Mouse (Mus musculus): ENCODE data around the gene Gys1. TPM values are rescaled to one million over a fixed set of nuclear protein-coding genes. Genes with fewer than 3 reads are reported as not detected.
A peak's percentile ranks its signal among the peaks of the same experiment; 100 is the strongest.

The Gys1 gene
- polyA plus RNA-seq, 1 experiment, result 28.8 TPM

GRCm38 (mm10) chr7:45481374-45481927, 46.8 kb downstream of the Gys1 start, which contains the start of gene Tulp2:
TSS of gene Tulp2 (plus strand) at chr7:45481877.
- no peak for TF ChIP-seq GATA1 (IDR thresholded peaks at IDR 0.05; ENCODE audit: low read length)

DNA sequence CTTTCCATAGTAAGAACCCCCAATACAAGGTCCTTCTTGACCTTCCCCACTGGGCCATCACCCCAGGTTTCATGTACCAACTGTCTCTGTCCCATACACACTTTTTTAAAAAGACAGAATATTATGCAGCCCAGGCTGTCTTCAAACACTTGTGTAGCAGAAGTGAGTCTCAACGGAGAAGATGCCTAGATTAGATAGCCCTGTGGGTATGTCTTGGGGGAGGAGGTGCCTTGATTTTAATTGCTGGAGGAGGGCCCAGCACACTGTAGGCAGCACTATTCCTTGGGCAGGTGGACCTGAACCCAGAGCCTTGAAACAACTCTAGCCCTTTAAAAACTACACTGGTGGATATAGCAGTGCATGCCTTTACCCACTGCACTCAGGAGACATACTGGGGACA, 47.5 kb downstream of the Gys1 start:
- no peak for TF ChIP-seq GATA1 (IDR thresholded peaks at IDR 0.05; ENCODE audit: low read length)

- TF ChIP-seq GATA1 (IDR thresholded peaks at IDR 0.05; ENCODE audit: low read length), result peak; percentile 43
These were observed 51.5 kb downstream of the Gys1 start for GRCm38 (mm10) chr7:45486158-45486557.

DNA sequence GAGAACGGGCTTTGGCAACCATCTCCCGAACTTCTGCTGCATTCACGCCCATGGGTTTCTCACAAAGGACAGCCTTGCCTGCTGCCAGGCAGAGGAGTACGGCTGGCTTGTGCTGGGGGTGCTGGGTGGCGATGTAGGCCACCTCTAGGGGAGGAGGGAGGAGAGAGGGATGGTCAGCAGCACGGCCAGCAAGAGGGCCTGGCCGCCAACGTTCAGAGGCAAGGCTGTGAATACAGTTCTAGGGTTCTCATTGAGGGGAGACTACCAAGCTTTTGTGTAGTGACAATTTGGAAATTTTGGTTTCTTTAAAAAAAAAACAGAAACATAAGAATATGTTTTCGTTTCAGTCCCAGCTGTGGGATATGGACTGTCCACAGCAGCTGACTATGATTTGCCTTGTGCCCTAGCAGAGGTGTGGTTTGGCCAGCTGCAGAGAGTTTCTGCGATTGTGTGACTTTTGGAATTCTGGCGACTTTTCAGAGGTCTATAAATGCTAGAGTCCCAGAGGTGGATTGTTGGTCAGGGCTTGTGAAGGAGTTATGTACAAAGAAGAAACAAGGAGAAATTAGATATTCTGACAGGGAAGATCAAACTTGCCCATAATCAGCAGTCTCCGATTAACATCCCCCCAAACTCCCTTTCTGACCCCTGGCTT, 52.2 kb downstream of the Gys1 start, which contains the start of gene Gm45808:
TSS of gene Gm45808 (minus strand) at position 51 of the 655 bp plus-strand sequence.
- no peak for TF ChIP-seq GATA1 (IDR thresholded peaks at IDR 0.05; ENCODE audit: low read length)

DNA sequence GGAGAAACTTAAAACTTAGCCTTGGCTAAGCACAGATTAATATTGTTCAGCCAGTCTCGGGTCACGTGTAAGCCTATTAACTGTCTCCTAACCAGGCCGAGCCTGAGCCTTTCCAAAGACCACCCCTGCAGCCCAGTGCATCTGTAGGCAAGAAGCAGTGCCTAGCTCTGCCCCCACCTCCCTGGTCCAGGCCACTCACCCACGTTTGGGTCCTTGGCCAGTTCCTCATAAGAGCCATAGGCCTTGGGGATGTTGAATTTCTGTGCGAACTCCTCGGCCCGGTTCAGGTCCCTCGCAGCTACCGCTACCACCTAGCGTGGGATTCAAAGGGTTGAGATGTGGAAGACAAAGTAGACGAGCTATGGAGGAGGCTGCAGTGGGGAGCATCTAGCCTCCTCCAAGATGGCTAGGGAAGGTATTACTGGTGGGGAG, 53.2 kb downstream of the Gys1 start:
- no peak for TF ChIP-seq GATA1 (IDR thresholded peaks at IDR 0.05; ENCODE audit: low read length)

DNA sequence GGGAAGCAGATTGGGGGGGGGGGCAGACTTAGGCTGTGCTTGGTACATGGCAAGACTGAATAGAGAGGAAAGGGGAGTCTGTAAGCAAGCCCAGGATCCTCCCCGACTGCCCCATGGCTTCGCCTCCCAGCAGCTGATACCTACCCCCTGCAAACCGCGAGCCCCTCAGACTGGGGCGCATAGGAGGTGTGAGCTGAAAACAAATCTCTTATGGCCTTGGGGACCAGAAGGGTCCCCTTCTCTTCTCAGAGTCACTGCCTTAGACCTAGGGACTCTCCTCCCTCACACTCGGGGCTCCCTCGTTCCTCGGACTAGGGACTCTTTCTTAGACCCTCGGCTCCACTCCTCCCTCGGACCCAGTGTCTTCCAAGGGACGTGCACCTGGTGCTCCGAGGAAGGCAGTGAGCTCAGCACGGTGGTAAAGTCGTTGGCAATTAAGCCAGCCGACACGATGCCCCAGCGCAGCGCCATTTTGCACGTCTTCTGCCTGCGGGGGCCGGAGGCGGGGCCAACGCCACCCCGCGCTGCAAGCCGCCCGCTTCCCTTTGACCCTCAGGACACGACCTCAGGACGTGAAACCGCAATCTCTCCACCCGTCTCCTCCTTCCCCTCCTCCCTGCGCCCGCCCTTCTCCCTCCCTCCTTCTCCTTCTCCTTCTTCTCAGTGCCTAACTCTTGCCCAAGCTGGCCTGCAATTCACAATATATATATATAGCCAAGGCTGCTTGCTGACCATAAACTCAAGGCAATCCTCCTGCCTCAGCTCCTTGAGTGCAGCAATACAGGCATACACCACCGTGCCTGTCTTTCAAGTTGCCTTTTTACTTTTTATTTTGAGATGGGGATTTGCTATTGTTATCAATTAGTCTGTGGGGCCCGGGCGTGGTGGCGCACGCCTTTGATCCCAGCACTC, 53.9 kb downstream of the Gys1 start, which contains the start of gene Dhdh:
TSS of gene Dhdh (minus strand) at position 513 of the 912 bp plus-strand sequence.
- no peak for TF ChIP-seq GATA1 (IDR thresholded peaks at IDR 0.05; ENCODE audit: low read length)

DNA sequence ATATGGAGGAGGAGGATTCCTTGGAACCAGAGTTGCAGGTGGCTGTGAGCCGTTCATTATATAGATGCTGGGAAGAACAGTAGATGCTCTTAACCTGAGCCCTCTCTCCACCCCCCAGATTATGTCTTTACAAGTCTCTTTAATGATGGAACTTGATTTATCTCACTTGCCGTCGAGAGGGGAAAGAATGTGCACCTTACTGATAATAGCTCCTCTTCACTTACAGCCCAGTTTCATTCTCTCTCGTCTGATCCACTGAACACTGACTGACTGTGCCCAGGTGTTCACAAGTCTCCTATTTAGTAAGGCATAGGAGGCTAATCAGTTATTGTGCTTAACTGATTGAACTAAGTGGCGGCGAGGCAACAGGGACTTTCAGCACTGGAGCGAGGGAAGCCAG, 54.9 kb downstream of the Gys1 start:
- no peak for TF ChIP-seq GATA1 (IDR thresholded peaks at IDR 0.05; ENCODE audit: low read length)

DNA sequence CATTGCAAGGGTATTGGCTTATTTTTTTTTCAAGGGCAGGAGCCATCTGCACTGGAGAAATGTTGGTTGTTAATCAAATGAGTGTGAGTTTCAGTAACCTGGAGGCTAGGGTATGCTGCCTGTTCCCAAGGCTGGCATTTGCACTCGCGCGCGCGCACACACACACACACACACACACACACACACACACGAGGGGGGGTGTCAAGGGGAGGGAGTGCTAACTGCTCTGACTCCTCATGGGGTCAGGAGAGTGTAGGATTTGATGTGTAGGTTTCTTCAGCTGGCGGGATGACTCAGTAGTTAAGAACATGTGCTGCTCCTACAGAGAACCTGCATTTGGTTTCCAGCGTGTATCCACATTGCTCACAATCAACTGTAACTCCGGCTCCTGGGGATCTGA, 56.2 kb downstream of the Gys1 start:
- TF ChIP-seq GATA1 (IDR thresholded peaks at IDR 0.05; ENCODE audit: low read length), result no peak

DNA sequence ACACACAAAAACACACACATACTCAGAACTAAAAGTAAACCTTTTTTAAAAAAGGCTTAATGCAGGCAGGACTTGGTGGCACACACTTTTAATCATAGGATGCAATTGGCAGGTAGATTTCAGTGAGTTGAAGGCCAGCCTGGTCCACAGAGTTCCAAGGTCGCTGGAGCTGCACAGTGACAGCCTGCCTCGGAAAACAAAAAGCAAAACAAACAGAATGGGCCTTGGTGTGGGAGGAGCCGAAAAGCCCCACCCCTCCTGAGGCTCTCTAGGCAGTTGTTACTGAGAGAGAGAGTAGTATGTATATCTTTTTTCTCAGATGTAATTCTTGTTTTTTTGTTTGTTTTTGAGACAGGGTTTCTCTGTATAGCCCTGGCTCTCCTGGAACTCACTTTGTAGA, 56.6 kb downstream of the Gys1 start:
- TF ChIP-seq GATA1 (IDR thresholded peaks at IDR 0.05; ENCODE audit: low read length), result no peak

- TF ChIP-seq GATA1 (IDR thresholded peaks at IDR 0.05; ENCODE audit: low read length), result no peak
These were observed 57.7 kb downstream of the Gys1 start for GRCm38 (mm10) chr7:45492225-45492844.

GRCm38 (mm10) chr7:45492951-45493350, 58.3 kb downstream of the Gys1 start:
- TF ChIP-seq GATA1 (IDR thresholded peaks at IDR 0.05; ENCODE audit: low read length), result no peak

- no peak for TF ChIP-seq GATA1 (IDR thresholded peaks at IDR 0.05; ENCODE audit: low read length)
These were observed 59.9 kb downstream of the Gys1 start for GRCm38 (mm10) chr7:45494548-45494947.

GRCm38 (mm10) chr7:45498427-45498826, 63.8 kb downstream of the Gys1 start:
- no peak for TF ChIP-seq GATA1 (IDR thresholded peaks at IDR 0.05; ENCODE audit: low read length)

Other genes with a start within 250 kb of the Gys1 start
- not detected in 2 replicates for gene Ccdc155, start 230.0 kb upstream of the Gys1 start, polyA plus RNA-seq (2012)
- 0.13 TPM in 1 of 2 replicates, not detected in the other for gene Dkkl1, start 222.7 kb upstream of the Gys1 start, polyA plus RNA-seq (2012)
- not detected in 2 replicates for gene Tead2, start 219.1 kb upstream of the Gys1 start, polyA plus RNA-seq (2012)
- gene Cd37, start 195.7 kb upstream of the Gys1 start, polyA plus RNA-seq (2012), result 96.2 and 133 TPM in 2 replicates
- gene Slc6a16, start 193.8 kb upstream of the Gys1 start, polyA plus RNA-seq (2012), result not detected in 2 replicates
- gene Slc6a21, start 157.3 kb upstream of the Gys1 start, polyA plus RNA-seq (2012), result not detected in 2 replicates
- 0.13 and 0.19 TPM in 2 replicates for gene Trpm4, start 101.1 kb upstream of the Gys1 start, polyA plus RNA-seq (2012)
- gene Hrc, start 99.6 kb upstream of the Gys1 start, polyA plus RNA-seq (2012), result not detected in 2 replicates
- gene Ppfia3, start 67.8 kb upstream of the Gys1 start, polyA plus RNA-seq (2012), result 5.9 and 6.4 TPM in 2 replicates
- 3.0 and 3.6 TPM in 2 replicates for gene Lin7b, start 64.3 kb upstream of the Gys1 start, polyA plus RNA-seq (2012)
- 1,207 and 1,386 TPM in 2 replicates for gene Snrnp70, start 39.1 kb upstream of the Gys1 start, polyA plus RNA-seq (2012)
- gene Kcna7, start 29.2 kb upstream of the Gys1 start, polyA plus RNA-seq (2012), result not detected in 2 replicates
- 0.03 and 0.04 TPM in 2 replicates for gene Ntf5, start 21.1 kb upstream of the Gys1 start, polyA plus RNA-seq (2012)
- not detected in 2 replicates for gene Lhb, start 14.0 kb upstream of the Gys1 start, polyA plus RNA-seq (2012)
- gene Ruvbl2, start 3.3 kb downstream of the Gys1 start, polyA plus RNA-seq (2012), result 887 and 1,231 TPM in 2 replicates
- gene Ftl1, start 25.0 kb downstream of the Gys1 start, polyA plus RNA-seq (2012), result 11,844 and 12,759 TPM in 2 replicates
- gene Bax, start 32.1 kb downstream of the Gys1 start, polyA plus RNA-seq (2012), result 407 and 498 TPM in 2 replicates
- 1.7 and 2.0 TPM in 2 replicates for gene Tulp2, start 47.0 kb downstream of the Gys1 start, polyA plus RNA-seq (2012)
- not detected in 2 replicates for gene Gm45808, start 52.0 kb downstream of the Gys1 start, polyA plus RNA-seq (2012)
- 0.29 and 0.49 TPM in 2 replicates for gene Dhdh, start 54.0 kb downstream of the Gys1 start, polyA plus RNA-seq (2012)
- 1,038 and 1,233 TPM in 2 replicates for gene Nucb1, start 75.6 kb downstream of the Gys1 start, polyA plus RNA-seq (2012)
- 87.1 and 135 TPM in 2 replicates for gene Ppp1r15a, start 91.4 kb downstream of the Gys1 start, polyA plus RNA-seq (2012)
- gene Plekha4, start 91.5 kb downstream of the Gys1 start, polyA plus RNA-seq (2012), result 1.2 and 1.8 TPM in 2 replicates
- 10.6 and 11.5 TPM in 2 replicates for gene Hsd17b14, start 120.0 kb downstream of the Gys1 start, polyA plus RNA-seq (2012)
- 83.5 and 192 TPM in 2 replicates for gene Bcat2, start 135.3 kb downstream of the Gys1 start, polyA plus RNA-seq (2012)
- gene Fgf21, start 180.6 kb downstream of the Gys1 start, polyA plus RNA-seq (2012), result not detected in 2 replicates
- gene Fut1, start 182.4 kb downstream of the Gys1 start, polyA plus RNA-seq (2012), result not detected in 2 replicates
- gene Izumo1, start 187.0 kb downstream of the Gys1 start, polyA plus RNA-seq (2012), result 0.11 and 0.14 TPM in 2 replicates
- gene Rasip1, start 192.6 kb downstream of the Gys1 start, polyA plus RNA-seq (2012), result 1.2 and 1.6 TPM in 2 replicates
- not detected in 2 replicates for gene Mamstr, start 205.1 kb downstream of the Gys1 start, polyA plus RNA-seq (2012)
- not detected in 2 replicates for gene Fut2, start 231.6 kb downstream of the Gys1 start, polyA plus RNA-seq (2012)
- gene Ntn5, start 249.2 kb downstream of the Gys1 start, polyA plus RNA-seq (2012), result 0.11 TPM in 1 of 2 replicates, not detected in the other